Mouse (Mus musculus) kidney, postnatal 0 days (tissue): ENCODE results near the gene Psmd11. TPM values are rescaled to one million over a fixed set of nuclear protein-coding genes. Genes with fewer than 3 reads are reported as not detected.

ENCODE experiments used
- ATAC-seq: fragments of 200-750 bp; cut with Nextera tagmentation; replicated peaks from 2 replicates; pipeline ENCODE4 v1.8.0; 2017; ENCODE audit warnings: low read depth, moderate number of reproducible peaks, moderate TSS enrichment, moderate library complexity; ENCODE audit not compliant: low FRiP score
- DNase-seq: peaks from one replicate; pipeline ENCODE4 v3.0.0-alpha.2; 2016; ENCODE audit warnings: low spot score
- H3K27ac ChIP-seq: fragments of 300-500 bp; sonication (generic); 2 replicates; pipeline ENCODE4 v1.5.1; 2014; ENCODE audit warnings: mild to moderate bottlenecking
- H3K27me3 ChIP-seq: fragments of 300-500 bp; sonication (generic); 2 replicates; pipeline ENCODE4 v1.6.1; 2014; ENCODE audit warnings: low read length, mixed read lengths; ENCODE audit not compliant: insufficient read depth
- H3K36me3 ChIP-seq: fragments of 300-500 bp; sonication (generic); 2 replicates; pipeline ENCODE4 v1.6.1; 2014; ENCODE audit warnings: low read length, mixed read lengths; ENCODE audit not compliant: insufficient read depth
- H3K4me1 ChIP-seq: fragments of 300-500 bp; sonication (generic); replicated peaks from 2 replicates; pipeline ENCODE4 v1.6.1; 2014; ENCODE audit warnings: antibody characterized with exemption, low read length, mixed read lengths; ENCODE audit not compliant: insufficient read depth
- H3K4me2 ChIP-seq: fragments of 300-500 bp; sonication (generic); 2 replicates; pipeline ENCODE4 v1.6.1; 2014; ENCODE audit warnings: mild to moderate bottlenecking, low read length, moderate library complexity, mixed read lengths
- H3K4me3 ChIP-seq: fragments of 300-500 bp; sonication (generic); replicated peaks from 2 replicates; pipeline ENCODE4 v1.5.1; 2014; ENCODE audit warnings: low read depth, low read length
- H3K9ac ChIP-seq: fragments of 300-500 bp; sonication (generic); 2 replicates; pipeline ENCODE4 v1.6.1; 2014; ENCODE audit warnings: low read depth, low read length
- H3K9me3 ChIP-seq: fragments of 300-500 bp; sonication (generic); replicated peaks from 2 replicates; pipeline ENCODE4 v1.6.1; 2016; ENCODE audit warnings: low read length, inconsistent platforms, mixed read lengths
- CTCF ChIP-seq: IDR thresholded peaks from 2 replicates; pipeline ENCODE4 v1.5.1; 2016; ENCODE audit warnings: antibody characterized with exemption, low read depth, mild to moderate bottlenecking, moderate library complexity
- WGBS: fragments of 180-500 bp; shearing (Covaris S2); extraction: QIAGEN DNeasy Blood & Tissue Kit; methylation state at CpG from one replicate; pipeline ENCODE4 v1.1.7; 2014; 5-methylcytosine and 5-hydroxymethylcytosine counted together
- polyA plus RNA-seq: library from polyadenylated mRNA; unstranded; fragments of >200 nt; fragmentation: Nextera tagmentation; extraction: Ambion mirVana; gene quantifications from 2 replicates; pipeline ENCODE4 v1.2.1, GENCODE M21; 2015

Psmd11 gene
- polyA plus RNA-seq, 1 experiment from 2014 or later, result 249 TPM

GRCm38 (mm10) chr11:80506483-80506882 is 78.1 kb downstream of the Psmd11 start:
- no peaks in the 10 kb centered on the region for H3K4me1 ChIP-seq
- no peak for TF ChIP-seq CTCF
- no peaks in the 10 kb centered on the region for H3K27me3 ChIP-seq
- DNase-seq, result no peak
- no peak overlapping the region for H3K9ac ChIP-seq
- no peaks in the 10 kb centered on the region for H3K36me3 ChIP-seq
- no peaks in the 10 kb centered on the region for H3K9me3 ChIP-seq
- no peak overlapping the region for H3K4me2 ChIP-seq
- H3K4me3 ChIP-seq, result no peak overlapping the region
- no peak for ATAC-seq
- H3K27ac ChIP-seq, result no peak overlapping the region

DNA sequence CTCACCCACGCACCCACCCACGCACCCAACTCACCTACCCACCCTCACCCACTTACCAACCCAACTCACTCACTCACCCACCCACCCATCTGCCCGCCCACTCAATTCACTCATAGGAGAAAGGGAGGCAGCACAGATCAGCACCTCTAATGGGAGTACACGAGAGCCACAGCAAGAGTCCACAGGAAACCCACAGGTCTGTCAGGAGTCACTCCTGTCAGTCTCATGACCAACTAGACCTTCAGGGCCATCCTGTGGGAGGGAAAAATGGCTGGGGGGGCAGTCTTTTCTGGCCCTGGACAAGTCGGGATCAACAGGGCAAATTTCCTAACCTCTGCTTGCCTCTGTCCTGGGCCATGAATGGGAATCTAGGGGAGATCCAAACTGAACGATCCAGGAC is 79.4 kb downstream of the Psmd11 start:
- Histone ChIP-seq H3K27me3 (no peaks in the 10 kb centered on the region), H3K4me2 (no peak overlapping the region), H3K4me3 (no peak overlapping the region), H3K27ac (no peak overlapping the region), H3K9me3 (no peaks in the 10 kb centered on the region), H3K36me3 (no peaks in the 10 kb centered on the region), H3K4me1 (no peaks in the 10 kb centered on the region), H3K9ac (no peak overlapping the region)
- TF ChIP-seq CTCF, result no peak
- no peak for ATAC-seq
- no peak for DNase-seq
- 83% methylated on average over 6 of the region's 6 CpGs for WGBS

DNA sequence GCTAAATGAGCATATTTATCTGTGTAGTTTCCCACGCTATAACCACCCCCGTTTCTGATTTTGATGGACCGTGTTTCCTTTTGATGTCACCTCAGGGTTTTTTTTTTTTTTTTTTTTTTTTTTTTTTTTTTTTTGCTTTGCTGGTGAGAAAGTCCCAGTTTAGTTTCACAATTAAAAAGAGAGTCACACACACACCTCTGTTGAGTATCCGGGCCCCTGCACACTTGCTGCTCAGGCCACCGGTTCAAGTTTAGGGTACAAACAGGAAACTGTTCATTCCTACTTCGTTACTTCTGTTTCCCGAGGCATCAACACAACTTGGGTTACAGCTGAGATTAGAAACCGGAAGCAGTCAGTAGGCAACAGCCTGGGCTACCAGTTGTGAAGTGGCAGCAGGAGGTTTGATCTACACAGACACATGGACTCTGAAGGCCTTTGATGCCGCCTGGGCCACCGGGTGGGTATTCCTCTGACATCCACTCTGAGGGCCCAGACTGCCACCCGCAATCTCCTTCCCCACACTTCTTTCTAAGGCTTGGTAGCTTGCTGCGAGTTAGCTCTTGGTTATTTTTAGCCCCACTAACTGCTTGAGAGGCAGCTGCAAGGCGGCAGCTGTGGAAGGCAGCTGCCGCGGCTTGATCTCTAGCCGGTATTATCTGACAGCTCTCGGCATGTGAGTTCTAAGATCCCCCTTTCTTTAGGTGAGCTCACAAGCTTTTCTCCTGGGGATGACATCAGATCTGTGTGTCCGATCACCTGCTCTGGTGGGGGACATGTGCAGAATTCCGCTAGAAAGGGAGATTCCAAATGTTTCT is 80.2 kb downstream of the Psmd11 start:
- H3K4me2 ChIP-seq, result no peak overlapping the region
- no peak overlapping the region for H3K27ac ChIP-seq
- H3K9ac ChIP-seq, result no peak overlapping the region
- ATAC-seq (no peak), DNase-seq (no peak)
- no peaks in the 10 kb centered on the region for H3K9me3 ChIP-seq
- WGBS, result 46% methylated on average over 19 of the region's 19 CpGs
- no peaks in the 10 kb centered on the region for H3K4me1 ChIP-seq
- no peak for TF ChIP-seq CTCF
- no peak overlapping the region for H3K4me3 ChIP-seq
- no peaks in the 10 kb centered on the region for H3K27me3 ChIP-seq
- no peaks in the 10 kb centered on the region for H3K36me3 ChIP-seq

- H3K27me3 ChIP-seq, result no peaks in the 10 kb centered on the region
- TF ChIP-seq CTCF, result no peak
- H3K4me2 ChIP-seq, result no peak overlapping the region
- DNase-seq, result no peak
- no peak overlapping the region for H3K9ac ChIP-seq
- WGBS, result 69% methylated on average over 5 of the region's 5 CpGs
- no peak overlapping the region for H3K27ac ChIP-seq
- no peak overlapping the region for H3K4me3 ChIP-seq
- no peaks in the 10 kb centered on the region for H3K36me3 ChIP-seq
- H3K9me3 ChIP-seq, result no peaks in the 10 kb centered on the region
- ATAC-seq, result no peak
- H3K4me1 ChIP-seq, result no peaks in the 10 kb centered on the region
Measured at GRCm38 (mm10) chr11:80509176-80509506, 80.7 kb downstream of the Psmd11 start.

- ATAC-seq (no peak), DNase-seq (no peak)
- H3K27ac ChIP-seq, result no peak overlapping the region
- no peak for TF ChIP-seq CTCF
- no peaks in the 10 kb centered on the region for H3K4me1 ChIP-seq
- no peak overlapping the region for H3K4me2 ChIP-seq
- no peak overlapping the region for H3K4me3 ChIP-seq
- no peak overlapping the region for H3K9ac ChIP-seq
- H3K36me3 ChIP-seq, result no peaks in the 10 kb centered on the region
- 79% methylated on average over 10 of the region's 10 CpGs for WGBS
- no peaks in the 10 kb centered on the region for H3K27me3 ChIP-seq
- H3K9me3 ChIP-seq, result no peaks in the 10 kb centered on the region
Measured at GRCm38 (mm10) chr11:80510124-80510523, 81.7 kb downstream of the Psmd11 start.

GRCm38 (mm10) chr11:80512313-80513056 is 84.1 kb downstream of the Psmd11 start:
- TF ChIP-seq CTCF, result no peak
- Histone ChIP-seq H3K4me3 (no peak overlapping the region), H3K36me3 (no peaks in the 10 kb centered on the region), H3K9ac (no peak overlapping the region), H3K9me3 (no peaks in the 10 kb centered on the region), H3K4me2 (no peak overlapping the region), H3K27ac (no peak overlapping the region), H3K27me3 (no peaks in the 10 kb centered on the region), H3K4me1 (no peaks in the 10 kb centered on the region)
- WGBS, result 70% methylated on average over 19 of the region's 19 CpGs
- DNase-seq, result no peak
- ATAC-seq, result no peak
